Mouse (Mus musculus): ENCODE data around the gene Itk. TPM values are rescaled to one million over a fixed set of nuclear protein-coding genes. Genes with fewer than 3 reads are reported as not detected.

Itk gene
- polyA plus RNA-seq, 1 experiment from 2014 or later: not detected

DNA sequence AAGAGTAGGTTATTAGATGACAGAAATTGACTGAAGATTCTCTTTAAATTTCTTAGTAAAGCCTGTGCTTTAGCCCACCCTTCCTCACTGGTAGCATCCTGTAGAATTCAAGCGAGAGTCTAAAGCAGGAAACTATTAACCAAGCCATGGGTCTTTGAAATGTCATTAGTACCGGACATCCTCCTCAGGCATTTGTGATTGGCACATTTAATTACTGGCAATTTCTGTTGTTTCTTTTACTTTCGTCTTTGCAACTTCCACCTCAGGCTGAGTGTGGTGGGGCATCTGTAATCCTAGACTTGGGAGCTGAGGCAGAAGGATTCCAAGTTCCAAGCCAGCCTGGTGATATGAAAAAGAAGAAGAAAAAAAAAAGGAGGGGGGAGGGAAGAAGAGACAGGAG lies 23.0 kb downstream of the Itk start:
- H3K27ac ChIP-seq: no peak overlapping the region

DNA sequence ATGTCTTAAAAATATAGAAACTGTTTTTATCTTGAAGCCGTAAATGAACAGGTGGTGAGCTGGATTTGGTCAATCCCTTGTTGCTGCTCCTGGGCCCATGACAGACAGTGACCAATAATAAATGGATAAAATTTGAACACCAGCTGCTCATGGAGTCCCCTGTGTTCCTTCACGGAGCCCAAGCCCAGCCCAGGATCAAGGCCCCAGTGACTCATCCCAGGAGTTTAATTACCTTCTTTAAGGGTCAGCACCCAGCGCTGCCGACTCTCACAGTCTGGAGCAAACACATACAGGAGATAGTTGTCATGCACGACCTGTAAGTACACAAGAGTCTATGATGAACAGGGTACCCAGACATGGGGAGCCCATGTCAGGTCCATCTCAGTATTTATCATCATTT lies 23.6 kb downstream of the Itk start:
- no peak for ATAC-seq (ENCODE audit: low FRiP score)
- Histone ChIP-seq H3K27ac (no peak overlapping the region), H3K4me2 (replicated peaks) (no peak overlapping the region), H3K4me3 (no peak overlapping the region), H3K9ac (no peak overlapping the region), H3K9me3 (replicated peaks) (no peaks in the 10 kb centered on the region), H3K4me1 (no peaks in the 10 kb centered on the region), H3K36me3 (no peaks in the 10 kb centered on the region), H3K27me3 (no peaks in the 10 kb centered on the region)
- WGBS: 79% methylated on average over 5 of the region's 5 CpGs

More for the DNA sequence above, 23.0 kb downstream of the Itk start:
- Histone ChIP-seq H3K4me2 (replicated peaks) (no peak overlapping the region), H3K9ac (no peak overlapping the region), H3K27me3 (no peaks in the 10 kb centered on the region), H3K4me1 (no peaks in the 10 kb centered on the region), H3K9me3 (replicated peaks) (no peaks in the 10 kb centered on the region), H3K36me3 (no peaks in the 10 kb centered on the region), H3K4me3 (no peak overlapping the region)
- no peak for ATAC-seq (ENCODE audit: low FRiP score)
- 69% methylated on average over 3 of the region's 3 CpGs for WGBS

DNA sequence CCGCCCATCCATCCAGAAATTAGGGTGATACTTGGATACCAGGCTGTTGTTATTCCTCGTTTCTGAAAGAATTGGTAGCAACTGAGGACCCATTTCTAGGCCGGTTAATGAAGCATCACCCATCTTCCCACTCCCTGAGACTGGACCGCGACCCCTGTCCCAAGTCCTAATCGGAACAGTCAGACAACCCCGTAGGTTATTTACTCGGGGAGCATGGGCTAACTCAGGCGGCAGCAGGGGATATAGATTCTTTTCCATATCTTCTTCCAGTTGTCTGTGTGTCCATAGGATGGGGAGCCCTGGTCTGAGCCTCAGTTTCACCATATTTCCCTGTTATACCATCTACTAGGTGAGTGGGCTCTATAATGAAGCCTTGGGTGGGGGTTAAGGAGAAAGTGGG lies 25.5 kb downstream of the Itk start:
- 95% methylated on average over 9 of the region's 9 CpGs for WGBS
- Histone ChIP-seq H3K4me1 (no peaks in the 10 kb centered on the region), H3K9me3 (replicated peaks) (no peaks in the 10 kb centered on the region), H3K9ac (no peak overlapping the region), H3K36me3 (no peaks in the 10 kb centered on the region), H3K27ac (no peak overlapping the region), H3K27me3 (no peaks in the 10 kb centered on the region), H3K4me3 (no peak overlapping the region), H3K4me2 (replicated peaks) (no peak overlapping the region)
- no peak for ATAC-seq (ENCODE audit: low FRiP score)

DNA sequence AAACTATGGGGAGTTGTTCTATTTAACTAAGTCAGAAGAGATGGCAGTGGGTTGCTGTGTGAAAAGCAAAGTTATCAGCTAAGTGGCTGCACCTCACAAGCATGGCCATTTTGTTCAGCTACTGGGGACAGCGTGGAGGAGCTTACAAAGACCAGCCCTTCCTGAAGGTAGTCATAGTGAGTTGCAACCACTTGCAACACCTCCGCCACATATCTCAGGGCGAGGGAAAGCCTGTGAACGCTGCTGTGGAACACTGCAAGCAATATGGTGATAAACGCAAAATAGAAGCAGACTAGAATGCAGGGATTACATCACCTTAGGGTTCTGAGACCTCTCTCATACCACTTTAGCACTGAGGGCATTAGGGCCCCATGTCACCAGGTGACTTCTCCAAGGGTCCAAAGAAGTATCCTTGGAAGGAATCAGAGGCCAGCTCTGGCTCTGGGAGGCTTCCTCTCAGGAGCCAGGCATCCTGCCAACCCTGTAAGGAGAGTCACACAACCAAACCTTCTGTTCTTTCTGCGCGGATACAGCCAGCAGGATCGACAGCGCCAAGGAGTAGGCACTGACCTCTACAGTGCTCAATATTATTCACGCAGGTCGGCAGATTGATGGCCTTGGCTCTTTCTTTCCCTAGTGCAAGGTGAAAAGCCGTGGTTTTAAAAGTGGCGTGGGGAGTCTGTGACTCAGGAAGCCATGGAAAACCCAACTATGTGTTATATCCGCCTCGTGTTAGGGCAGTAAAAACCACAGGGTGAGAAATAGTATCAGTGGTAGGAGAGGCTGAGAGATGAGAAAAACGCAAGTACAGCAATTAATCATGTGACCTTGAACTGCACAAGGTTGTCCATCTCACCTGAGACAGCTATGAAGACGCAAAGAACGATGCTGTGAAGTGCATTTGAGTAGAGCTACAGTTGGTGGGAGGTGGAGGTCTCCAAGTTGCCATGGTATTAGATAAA lies 27.0 kb downstream of the Itk start:
- no peak overlapping the region for H3K27ac ChIP-seq

DNA sequence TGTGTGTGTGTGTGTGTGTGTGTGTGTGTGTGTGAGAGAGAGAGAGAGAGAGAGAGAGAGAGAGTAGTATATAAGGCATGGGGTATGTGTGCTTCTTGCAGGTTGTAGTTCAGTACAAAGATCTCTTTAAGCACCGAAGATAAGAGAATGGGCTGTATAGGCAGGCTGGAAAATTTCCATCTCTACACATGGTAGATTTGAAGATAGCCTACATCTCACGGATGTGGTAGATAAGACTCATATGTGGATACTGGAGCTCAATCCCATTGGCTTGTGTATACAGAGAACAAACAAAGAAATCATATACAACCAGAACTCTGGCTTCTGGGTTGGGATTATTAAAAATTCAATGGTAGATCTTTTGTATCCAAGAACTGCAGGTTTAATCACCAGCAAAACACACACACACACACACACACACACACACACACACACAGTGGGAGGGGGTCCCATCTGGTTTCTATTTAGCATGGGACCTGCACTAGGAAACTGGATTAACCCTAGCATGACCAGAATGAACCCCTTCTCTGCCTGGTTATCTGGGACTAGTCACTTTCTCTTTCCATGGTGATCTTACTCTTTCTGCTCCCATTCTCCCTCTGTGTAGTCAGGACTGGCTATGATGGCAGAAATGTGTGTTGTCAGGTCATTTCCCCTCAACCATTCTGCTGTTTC lies 28.2 kb downstream of the Itk start:
- Histone ChIP-seq H3K9ac (no peak overlapping the region), H3K9me3 (replicated peaks) (no peaks in the 10 kb centered on the region), H3K4me1 (no peaks in the 10 kb centered on the region), H3K4me3 (no peak overlapping the region), H3K27ac (no peak overlapping the region), H3K36me3 (no peaks in the 10 kb centered on the region), H3K27me3 (no peaks in the 10 kb centered on the region), H3K4me2 (replicated peaks) (no peak overlapping the region)
- ATAC-seq (ENCODE audit: low FRiP score): no peak
- WGBS: 77% methylated on average over 2 of the region's 2 CpGs

More for the DNA sequence above, 27.0 kb downstream of the Itk start:
- no peaks in the 10 kb centered on the region for H3K4me1 ChIP-seq
- no peak for ATAC-seq (ENCODE audit: low FRiP score)
- no peak overlapping the region for H3K4me3 ChIP-seq
- H3K9ac ChIP-seq: no peak overlapping the region
- 86% methylated on average over 18 of the region's 18 CpGs for WGBS
- H3K27me3 ChIP-seq: no peaks in the 10 kb centered on the region
- H3K9me3 ChIP-seq (replicated peaks): no peaks in the 10 kb centered on the region
- no peak overlapping the region for H3K4me2 ChIP-seq (replicated peaks)
- H3K36me3 ChIP-seq: no peaks in the 10 kb centered on the region

DNA sequence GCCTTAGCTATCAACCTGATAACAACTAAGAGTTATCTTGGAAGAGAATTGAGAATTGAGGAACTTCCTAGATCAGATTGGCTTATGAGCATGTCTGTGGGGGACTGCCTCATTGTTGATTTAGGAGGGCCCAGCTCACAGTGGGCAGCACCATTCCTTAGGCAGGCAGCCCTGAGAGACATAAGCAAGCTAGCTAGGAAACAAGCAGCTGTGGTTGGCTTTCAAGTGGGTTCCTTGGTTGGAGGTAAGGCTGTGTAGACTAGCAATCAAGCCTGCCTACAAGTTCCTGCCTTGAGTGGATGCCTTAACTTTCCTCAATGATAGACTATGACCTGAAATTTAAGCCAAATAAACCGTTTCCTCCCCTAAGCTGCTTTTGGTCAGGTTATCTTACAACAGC lies 30.9 kb downstream of the Itk start:
- Histone ChIP-seq H3K4me3 (no peak overlapping the region), H3K4me2 (replicated peaks) (no peak overlapping the region), H3K4me1 (no peaks in the 10 kb centered on the region), H3K36me3 (no peaks in the 10 kb centered on the region), H3K9ac (no peak overlapping the region), H3K27ac (no peak overlapping the region), H3K27me3 (no peaks in the 10 kb centered on the region), H3K9me3 (replicated peaks) (no peaks in the 10 kb centered on the region)
- no peak for ATAC-seq (ENCODE audit: low FRiP score)
- 70% methylated on average over 1 of the region's 1 CpGs for WGBS

DNA sequence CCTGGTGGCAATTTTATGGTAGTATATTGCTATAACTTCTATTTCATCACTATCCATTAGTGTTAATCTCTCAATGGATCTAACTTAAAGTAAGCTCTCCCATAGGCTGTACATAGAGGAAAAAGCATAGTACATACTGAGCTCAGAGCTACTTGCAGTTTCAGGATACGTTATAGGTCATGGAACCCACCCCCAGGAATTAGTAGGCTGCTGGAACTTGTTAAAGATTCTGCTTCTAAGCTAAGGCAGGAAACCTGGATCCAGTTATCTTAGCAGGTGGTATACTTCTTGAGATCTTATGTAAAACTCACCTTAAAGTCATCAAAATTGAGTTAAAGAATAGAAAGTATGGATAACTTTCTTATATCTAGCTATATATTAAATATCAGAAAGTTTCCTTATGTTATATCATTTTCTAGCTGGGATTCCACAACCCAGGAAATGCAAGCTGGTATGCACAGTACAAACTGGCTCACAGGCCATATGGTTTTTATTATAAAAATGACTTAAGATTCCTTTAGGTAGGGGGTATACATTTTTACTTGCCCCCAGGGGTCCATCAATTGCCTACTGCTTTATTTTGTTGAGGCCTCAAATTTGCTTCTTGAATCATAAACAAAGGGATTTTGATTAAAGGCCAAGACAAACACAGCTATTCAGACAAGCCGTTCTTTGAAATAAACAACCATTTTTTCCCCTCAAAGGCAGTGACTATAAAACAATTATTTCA lies 39.5 kb downstream of the Itk start:
- Histone ChIP-seq H3K4me3 (no peak overlapping the region), H3K4me1 (no peaks in the 10 kb centered on the region), H3K9ac (no peak overlapping the region), H3K27me3 (no peaks in the 10 kb centered on the region), H3K27ac (no peak overlapping the region), H3K4me2 (replicated peaks) (no peak overlapping the region), H3K9me3 (replicated peaks) (no peaks in the 10 kb centered on the region), H3K36me3 (no peaks in the 10 kb centered on the region)
- ATAC-seq (ENCODE audit: low FRiP score): no peak
- 55% methylated on average over 2 of the region's 2 CpGs for WGBS

DNA sequence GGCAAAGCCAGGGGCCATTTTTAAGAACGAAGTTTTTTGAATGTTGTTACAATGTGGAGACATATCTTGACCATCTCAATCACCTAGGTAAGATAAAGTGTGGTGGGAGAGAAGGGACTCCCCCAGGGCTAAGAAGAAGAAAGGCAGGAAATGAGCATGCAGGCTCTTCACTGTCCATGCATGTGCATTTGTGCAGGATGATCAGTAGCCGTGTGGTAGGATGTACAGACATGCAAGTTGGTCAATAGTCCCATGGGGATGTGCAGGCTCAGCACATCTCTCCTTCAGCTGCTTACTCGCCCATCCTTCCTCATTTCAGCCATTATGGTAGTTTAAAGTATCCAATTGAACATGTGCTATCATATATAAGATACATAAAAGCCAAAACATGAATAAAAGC lies 40.9 kb downstream of the Itk start:
- Histone ChIP-seq H3K27ac (no peak overlapping the region), H3K9ac (no peak overlapping the region), H3K36me3 (no peaks in the 10 kb centered on the region), H3K27me3 (no peaks in the 10 kb centered on the region), H3K4me3 (no peak overlapping the region), H3K9me3 (replicated peaks) (no peaks in the 10 kb centered on the region), H3K4me1 (no peaks in the 10 kb centered on the region), H3K4me2 (replicated peaks) (no peak overlapping the region)
- ATAC-seq (ENCODE audit: low FRiP score): no peak
- WGBS: 81% methylated on average over 3 of the region's 3 CpGs

DNA sequence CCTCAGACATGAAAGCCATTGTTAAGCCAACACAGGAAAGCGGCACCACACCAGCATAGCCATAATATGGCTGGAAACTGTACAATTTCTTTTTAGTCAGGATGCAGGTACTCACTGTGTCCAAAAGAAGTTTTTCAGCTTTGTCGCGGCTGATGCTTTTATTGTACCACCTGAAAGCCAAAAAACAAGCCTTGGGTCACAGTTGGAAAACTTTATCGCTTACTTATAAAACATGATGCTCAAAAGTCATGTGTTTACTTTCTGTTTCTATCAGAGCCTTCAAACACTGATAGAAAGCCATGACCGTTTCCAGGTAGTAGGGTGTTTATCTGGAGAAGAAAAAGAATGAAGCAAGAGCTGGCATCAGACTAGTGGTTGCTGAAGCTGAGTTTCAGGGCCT lies 41.6 kb downstream of the Itk start:
- H3K4me2 ChIP-seq (replicated peaks): no peak overlapping the region
- ATAC-seq (ENCODE audit: low FRiP score): no peak
- H3K27ac ChIP-seq: no peak overlapping the region
- WGBS: 88% methylated on average over 5 of the region's 5 CpGs
- H3K36me3 ChIP-seq: no peaks in the 10 kb centered on the region
- no peaks in the 10 kb centered on the region for H3K4me1 ChIP-seq
- H3K9me3 ChIP-seq (replicated peaks): no peaks in the 10 kb centered on the region
- no peak overlapping the region for H3K9ac ChIP-seq
- H3K27me3 ChIP-seq: no peaks in the 10 kb centered on the region
- no peak overlapping the region for H3K4me3 ChIP-seq

DNA sequence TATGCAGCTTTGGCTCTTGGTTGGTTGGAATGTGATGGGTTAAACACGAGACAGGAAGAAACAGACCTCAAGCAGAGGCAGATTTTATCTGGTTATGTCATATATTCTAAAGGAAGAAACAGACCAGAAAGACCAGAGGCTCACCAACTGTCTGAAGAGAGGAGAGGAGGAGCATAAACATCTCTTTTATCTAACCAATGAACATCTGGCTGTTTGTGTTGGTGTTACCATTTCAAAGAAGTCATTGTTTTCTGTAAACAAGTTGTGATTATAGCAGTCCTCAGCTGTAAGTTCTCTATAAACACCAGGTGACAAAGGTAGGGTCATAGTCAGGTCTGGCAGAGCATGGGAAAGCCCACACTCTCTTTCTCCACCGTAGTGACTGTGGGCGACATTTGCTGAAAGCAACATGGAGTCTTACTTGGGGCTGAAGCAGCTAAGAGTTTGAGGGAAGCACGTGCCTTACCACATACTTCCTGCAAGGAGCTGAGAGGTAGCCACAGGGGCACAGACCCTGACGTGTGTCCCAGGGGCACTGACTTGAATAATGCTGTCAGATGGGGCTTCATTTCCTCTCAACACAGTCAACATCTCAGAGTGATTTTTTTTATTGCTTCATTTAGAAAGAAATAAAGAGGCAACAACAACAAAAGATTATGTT lies 45.3 kb downstream of the Itk start:
- ATAC-seq (ENCODE audit: low FRiP score): no peak
- Histone ChIP-seq H3K4me3 (no peak overlapping the region), H3K9me3 (replicated peaks) (no peaks in the 10 kb centered on the region), H3K9ac (no peak overlapping the region), H3K27ac (no peak overlapping the region), H3K27me3 (no peaks in the 10 kb centered on the region), H3K4me2 (replicated peaks) (no peak overlapping the region), H3K4me1 (no peaks in the 10 kb centered on the region), H3K36me3 (no peaks in the 10 kb centered on the region)
- 48% methylated on average over 5 of the region's 5 CpGs for WGBS

DNA sequence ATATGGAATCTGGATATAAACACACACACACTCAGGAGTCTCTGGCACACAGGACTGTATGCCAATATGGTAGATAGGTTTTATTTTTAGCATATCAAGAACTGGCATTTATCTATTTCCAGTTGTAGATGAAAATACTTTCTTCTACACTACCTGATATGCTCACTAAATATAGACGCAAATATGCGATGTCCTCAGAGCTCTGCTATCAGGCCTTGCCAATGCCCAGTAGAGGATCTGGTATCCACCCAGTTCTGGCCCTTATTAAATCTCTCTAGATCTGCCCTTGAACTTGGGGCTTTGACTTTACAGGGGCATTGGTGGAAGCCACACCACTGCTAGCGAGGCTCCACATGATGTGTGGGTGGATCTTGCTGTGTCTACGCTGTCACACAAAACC lies 47.4 kb downstream of the Itk start:
- Histone ChIP-seq H3K36me3 (no peaks in the 10 kb centered on the region), H3K9me3 (replicated peaks) (no peaks in the 10 kb centered on the region), H3K4me1 (no peaks in the 10 kb centered on the region), H3K27me3 (no peaks in the 10 kb centered on the region), H3K4me2 (replicated peaks) (no peak overlapping the region), H3K9ac (no peak overlapping the region), H3K27ac (no peak overlapping the region), H3K4me3 (no peak overlapping the region)
- WGBS: 95% methylated on average over 4 of the region's 4 CpGs
- ATAC-seq (ENCODE audit: low FRiP score): no peak

DNA sequence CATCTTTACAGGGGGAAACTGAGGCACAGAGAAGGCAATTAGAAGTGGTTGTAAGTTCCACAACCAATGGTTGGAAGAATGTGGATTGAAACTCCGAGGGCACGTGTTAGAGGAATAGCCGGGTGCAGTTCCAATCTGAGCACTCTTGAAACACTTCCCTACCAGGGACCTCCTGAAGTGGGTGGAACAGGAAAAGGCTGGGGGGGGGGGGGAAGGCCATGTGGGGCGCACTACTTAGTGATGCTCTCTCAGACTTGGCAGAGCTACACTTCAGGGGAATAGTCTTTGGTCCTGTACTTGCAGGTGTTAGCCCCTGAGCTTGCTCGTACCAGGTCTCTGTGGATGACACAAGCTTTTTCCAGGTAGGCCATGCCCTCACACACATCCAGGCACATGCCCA lies 53.3 kb downstream of the Itk start:
- Histone ChIP-seq H3K36me3 (no peaks in the 10 kb centered on the region), H3K9ac (no peak overlapping the region), H3K4me3 (no peak overlapping the region), H3K27ac (no peak overlapping the region), H3K4me1 (no peaks in the 10 kb centered on the region), H3K9me3 (replicated peaks) (no peaks in the 10 kb centered on the region), H3K4me2 (replicated peaks) (no peak overlapping the region), H3K27me3 (no peaks in the 10 kb centered on the region)
- WGBS: 98% methylated on average over 5 of the region's 5 CpGs
- no peak for ATAC-seq (ENCODE audit: low FRiP score)
